Mouse (Mus musculus): ENCODE data around the gene Qprt.

DNA sequence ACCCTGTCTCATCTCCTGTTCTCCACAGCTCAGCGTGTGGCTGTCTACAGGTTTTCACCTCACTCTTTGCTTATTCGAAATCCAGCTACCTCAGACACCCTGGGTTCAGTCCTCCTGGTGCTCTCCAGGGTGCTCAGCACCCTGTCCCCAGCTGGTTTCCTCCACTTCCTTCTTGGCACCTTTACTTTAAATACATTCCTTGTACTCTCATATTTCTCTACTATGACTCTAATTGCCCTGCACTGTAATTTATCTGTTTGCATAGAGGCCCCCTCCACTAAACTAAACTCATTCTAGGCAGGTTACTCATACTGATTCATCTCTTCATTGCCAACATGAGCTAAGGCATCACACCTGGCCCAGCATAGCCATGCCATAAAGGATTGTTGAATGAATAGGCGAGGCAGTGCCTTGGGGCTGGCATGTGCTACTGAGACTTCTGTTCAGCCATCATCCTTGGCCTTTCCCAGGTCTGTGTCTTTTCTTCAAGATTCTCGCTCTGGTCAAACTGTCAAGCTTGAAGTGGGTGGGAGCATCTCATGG is 51.1 kb downstream of the Qprt start:
- TF ChIP-seq POLR2A (IDR thresholded peaks at IDR 0.05; ENCODE audit: borderline replicate concordance, extremely low read depth, insufficient read depth, insufficient read length, poor library complexity, severe bottlenecking) (no peak), CTCF (IDR thresholded peaks at IDR 0.05; ENCODE audit: borderline replicate concordance, extremely low read depth, insufficient read depth, insufficient read length) (no peak)
